Mouse (Mus musculus) E14TG2a.4 (cell line): ENCODE data around the gene Slc35d3.

Source experiments
- H3K27me3 ChIP-seq: 2 replicates; pipeline ENCODE4 v1.6.1; 2014; ENCODE audit warnings: low read length, control low read depth; ENCODE audit not compliant: insufficient read depth
- H3K36me3 ChIP-seq: 2 replicates; pipeline ENCODE4 v1.6.1; 2014; ENCODE audit warnings: low read length, control low read depth; ENCODE audit not compliant: insufficient read depth
- H3K4me1 ChIP-seq: replicated peaks from 2 replicates; pipeline ENCODE4 v1.6.1; 2014; ENCODE audit warnings: low read depth, low read length, control low read depth
- H3K4me3 ChIP-seq: replicated peaks from 2 replicates; pipeline ENCODE4 v1.5.1; 2014; ENCODE audit warnings: mild to moderate bottlenecking, low read length
- H3K9me3 ChIP-seq: 2 replicates; pipeline ENCODE4 v1.6.1; 2014; ENCODE audit warnings: low read length, control low read depth
- CTCF ChIP-seq: conservative IDR thresholded peaks from 2 replicates; pipeline ENCODE4 v1.5.1; 2014; ENCODE audit warnings: low read length
- NANOG ChIP-seq: IDR thresholded peaks from 2 replicates; pipeline ENCODE4 v1.6.1; 2014; ENCODE audit warnings: borderline replicate concordance, low read length, mixed read lengths
- POU5F1 ChIP-seq: IDR thresholded peaks from 2 replicates; pipeline ENCODE4 v1.6.1; 2014; ENCODE audit warnings: low read length, borderline replicate concordance

Gene Slc35d3

GRCm38 (mm10) chr10:19850998-19851691 lies at the start of gene Slc35d3:
Gene Slc35d3, minus strand, starts transcription at chr10:19851459.
- H3K27me3 ChIP-seq = peaks cover 85% of the 10 kb centered on the region
- H3K9me3 ChIP-seq = no peaks in the 10 kb centered on the region
- peak within 1 kb of the TSS; percentile 81 for H3K4me3 ChIP-seq
- TF ChIP-seq CTCF (no peak), POU5F1 (no peak), NANOG (no peak)
- H3K36me3 ChIP-seq = no peaks in the 10 kb centered on the region
- peaks cover 27% of the 10 kb centered on the region for H3K4me1 ChIP-seq

GRCm38 (mm10) chr10:19900191-19900590 lies 48.9 kb upstream of the Slc35d3 start:
- no peaks in the 10 kb centered on the region for H3K9me3 ChIP-seq
- no peak overlapping the region for H3K4me3 ChIP-seq
- peaks cover 22% of the 10 kb centered on the region for H3K4me1 ChIP-seq
- peaks cover 29% of the 10 kb centered on the region for H3K36me3 ChIP-seq
- TF ChIP-seq NANOG = no peak
- H3K27me3 ChIP-seq = no peaks in the 10 kb centered on the region

GRCm38 (mm10) chr10:19893976-19894375 lies 42.7 kb upstream of the Slc35d3 start:
- Histone ChIP-seq H3K9me3 (no peaks in the 10 kb centered on the region), H3K27me3 (no peaks in the 10 kb centered on the region), H3K36me3 (peaks cover 8% of the 10 kb centered on the region), H3K4me3 (no peak overlapping the region), H3K4me1 (peaks cover 20% of the 10 kb centered on the region)
- no peak for TF ChIP-seq NANOG
- TF ChIP-seq CTCF = peak; percentile 83

- H3K27me3 ChIP-seq = no peaks in the 10 kb centered on the region
Measured at GRCm38 (mm10) chr10:19893146-19893545, 41.9 kb upstream of the Slc35d3 start.

GRCm38 (mm10) chr10:19891686-19892085 lies 40.4 kb upstream of the Slc35d3 start:
- TF ChIP-seq NANOG (peak; percentile 67; the same call in 1 of the 2 replicates), POU5F1 (no peak), CTCF (peak; percentile 6; the same call in 1 of the 2 replicates)
- Histone ChIP-seq H3K4me3 (no peak overlapping the region), H3K9me3 (no peaks in the 10 kb centered on the region), H3K4me1 (peaks cover 20% of the 10 kb centered on the region), H3K36me3 (peaks cover 9% of the 10 kb centered on the region; the same call in 1 of the 2 replicates), H3K27me3 (no peaks in the 10 kb centered on the region)

More at GRCm38 (mm10) chr10:19893146-19893545, 41.9 kb upstream of the Slc35d3 start:
- TF ChIP-seq CTCF = no peak
- TF ChIP-seq POU5F1 = no peak
- no peak for TF ChIP-seq NANOG
- Histone ChIP-seq H3K4me3 (no peak overlapping the region), H3K9me3 (no peaks in the 10 kb centered on the region), H3K4me1 (peaks cover 20% of the 10 kb centered on the region), H3K36me3 (peaks cover 10% of the 10 kb centered on the region)

GRCm38 (mm10) chr10:19889908-19890307 lies 38.6 kb upstream of the Slc35d3 start:
- Histone ChIP-seq H3K4me3 (no peak overlapping the region), H3K9me3 (no peaks in the 10 kb centered on the region), H3K4me1 (peaks cover 30% of the 10 kb centered on the region), H3K36me3 (peaks cover 9% of the 10 kb centered on the region; the same call in 1 of the 2 replicates), H3K27me3 (no peaks in the 10 kb centered on the region)
- no peak for TF ChIP-seq POU5F1
- no peak for TF ChIP-seq NANOG
- no peak for TF ChIP-seq CTCF

GRCm38 (mm10) chr10:19886249-19886648 lies 35.0 kb upstream of the Slc35d3 start:
- Histone ChIP-seq H3K9me3 (no peaks in the 10 kb centered on the region), H3K27me3 (no peaks in the 10 kb centered on the region), H3K4me3 (no peak overlapping the region), H3K4me1 (peaks cover 33% of the 10 kb centered on the region), H3K36me3 (peaks cover 8% of the 10 kb centered on the region; the same call in 1 of the 2 replicates)
- TF ChIP-seq NANOG (no peak), CTCF (no peak), POU5F1 (no peak)

- TF ChIP-seq CTCF (no peak), NANOG (no peak), POU5F1 (no peak)
- peaks cover 25% of the 10 kb centered on the region for H3K4me1 ChIP-seq
- no peaks in the 10 kb centered on the region for H3K27me3 ChIP-seq
Measured at GRCm38 (mm10) chr10:19884409-19884808, 33.1 kb upstream of the Slc35d3 start.

More at GRCm38 (mm10) chr10:19884409-19884808, 33.1 kb upstream of the Slc35d3 start:
- no peak overlapping the region for H3K4me3 ChIP-seq
- no peaks in the 10 kb centered on the region for H3K9me3 ChIP-seq
- peaks cover 8% of the 10 kb centered on the region; the same call in 1 of the 2 replicates for H3K36me3 ChIP-seq
